Mouse (Mus musculus) brain, embryonic 14.5 days (tissue): Measurements from ENCODE around the gene Tmem91.

Experiments used
- CTCF ChIP-seq: fragments of 200-500 bp; IDR thresholded peaks from 2 replicates; pipeline ENCODE4 v1.5.1; 2012; ENCODE audit warnings: inconsistent platforms, mild to moderate bottlenecking, moderate library complexity, borderline replicate concordance; ENCODE audit not compliant: insufficient read depth, insufficient read length; ENCODE audit errors: extremely low read depth
- POLR2A ChIP-seq: fragments of 200-500 bp; IDR thresholded peaks from 2 replicates; pipeline ENCODE4 v1.6.1; 2012; ENCODE audit warnings: mild to moderate bottlenecking, inconsistent platforms, borderline replicate concordance; ENCODE audit not compliant: poor library complexity, insufficient read depth, insufficient read length, severe bottlenecking; ENCODE audit errors: extremely low read depth

DNA sequence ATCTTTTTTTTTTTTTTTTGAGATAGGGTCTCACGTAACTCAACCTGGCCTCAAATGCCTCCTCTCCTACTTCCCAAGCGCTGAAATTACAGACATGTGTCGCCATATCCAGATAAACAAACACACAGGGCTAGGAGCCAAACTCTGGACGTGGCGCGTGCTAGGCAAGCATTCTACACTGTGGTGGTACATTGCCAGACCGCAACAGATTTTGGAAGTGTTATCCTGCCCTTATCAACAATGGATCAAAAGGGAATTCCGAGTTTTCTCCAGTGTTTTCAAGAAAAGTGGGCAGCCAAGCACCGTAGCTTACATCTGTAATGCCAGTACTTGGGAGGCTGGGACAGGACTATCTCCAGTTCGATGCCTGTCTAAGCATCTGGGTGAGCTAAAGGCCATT is 17.2 kb downstream of the Tmem91 start:
- TF ChIP-seq POLR2A (no peak), CTCF (no peak)
